Mouse (Mus musculus) naive thymus-derived CD4-positive, alpha-beta T cell, adult 2 months (primary cell): ENCODE measurements around the gene Atp8a2.
"Not testable (repeated sequence)": the region's sequence is repeated elsewhere in the genome, so short reads cannot be mapped to it uniquely, and the experiment has no call there.

Source experiments
- DNase-seq: peaks from one replicate; pipeline ENCODE4 v3.0.0-alpha.2; 2011; ENCODE audit warnings: low read depth

The Atp8a2 gene

DNA sequence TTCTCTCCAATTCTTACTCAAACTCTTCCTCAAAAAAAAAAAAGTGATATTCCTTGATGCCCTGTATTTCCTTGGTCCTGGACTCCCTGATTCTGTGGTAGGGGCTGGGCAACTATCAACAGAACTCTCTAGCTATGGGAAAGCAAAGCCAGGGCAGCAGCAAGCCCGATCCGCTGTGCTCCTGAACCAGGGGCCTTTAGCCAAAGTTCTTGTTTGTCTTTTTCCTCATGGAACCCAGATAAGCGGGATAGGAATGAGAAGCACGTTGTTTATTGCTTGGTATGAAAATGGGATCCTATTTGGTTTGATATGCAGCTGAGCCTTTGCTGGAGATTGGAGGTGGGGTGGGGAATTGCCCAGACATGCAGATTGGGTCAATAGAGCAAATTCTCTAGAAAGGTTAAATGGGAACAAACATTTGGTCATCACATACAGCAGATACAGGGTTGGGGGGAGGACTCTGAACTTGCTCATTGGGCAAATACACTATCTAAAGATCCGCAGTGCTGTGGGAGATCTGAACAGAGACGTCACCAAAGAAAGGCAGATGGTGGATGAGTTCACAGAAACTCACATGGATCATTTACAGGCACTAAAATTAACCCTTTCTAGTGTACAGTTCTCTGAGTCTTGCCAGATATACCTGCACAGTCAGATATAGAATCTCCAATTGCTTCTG is 353.6 kb downstream of the Atp8a2 start:
- no peak for DNase-seq

DNA sequence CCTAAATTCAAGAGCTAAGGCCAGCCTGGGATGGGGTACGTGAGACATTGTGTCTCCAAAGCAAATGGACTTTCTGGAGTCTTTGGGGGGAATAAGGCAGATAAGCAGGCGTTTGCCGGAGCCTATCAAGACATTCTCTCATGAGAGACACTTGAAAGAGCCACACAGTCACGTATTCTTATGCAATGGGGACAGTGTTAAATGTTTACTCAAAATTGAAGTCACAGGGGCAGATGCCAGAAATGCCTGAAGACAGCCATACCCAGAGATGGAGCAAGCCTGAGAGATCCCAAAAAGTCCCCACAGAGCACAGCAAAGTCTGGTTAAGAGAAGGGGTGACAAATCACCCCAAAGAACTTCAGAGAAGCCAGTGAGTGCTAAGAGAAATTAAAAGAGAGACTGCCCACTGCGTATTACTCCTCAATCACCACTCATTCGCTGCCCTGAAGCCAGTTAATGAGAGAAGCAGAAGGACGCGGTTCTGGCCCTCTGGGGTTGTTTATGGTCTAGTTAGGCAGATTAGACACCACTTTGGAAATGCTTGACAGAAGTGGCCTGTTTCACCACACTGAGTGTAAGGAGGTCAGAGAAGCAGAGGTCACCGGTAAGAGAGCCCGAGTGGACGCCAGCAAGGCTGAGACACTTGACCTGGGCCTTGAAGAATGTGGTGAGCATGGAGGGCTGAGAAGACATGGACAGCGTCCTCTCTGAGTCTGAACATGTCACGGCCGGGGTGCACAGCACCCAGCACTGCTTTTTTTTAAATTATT is 356.8 kb downstream of the Atp8a2 start:
- DNase-seq, result no peak

DNA sequence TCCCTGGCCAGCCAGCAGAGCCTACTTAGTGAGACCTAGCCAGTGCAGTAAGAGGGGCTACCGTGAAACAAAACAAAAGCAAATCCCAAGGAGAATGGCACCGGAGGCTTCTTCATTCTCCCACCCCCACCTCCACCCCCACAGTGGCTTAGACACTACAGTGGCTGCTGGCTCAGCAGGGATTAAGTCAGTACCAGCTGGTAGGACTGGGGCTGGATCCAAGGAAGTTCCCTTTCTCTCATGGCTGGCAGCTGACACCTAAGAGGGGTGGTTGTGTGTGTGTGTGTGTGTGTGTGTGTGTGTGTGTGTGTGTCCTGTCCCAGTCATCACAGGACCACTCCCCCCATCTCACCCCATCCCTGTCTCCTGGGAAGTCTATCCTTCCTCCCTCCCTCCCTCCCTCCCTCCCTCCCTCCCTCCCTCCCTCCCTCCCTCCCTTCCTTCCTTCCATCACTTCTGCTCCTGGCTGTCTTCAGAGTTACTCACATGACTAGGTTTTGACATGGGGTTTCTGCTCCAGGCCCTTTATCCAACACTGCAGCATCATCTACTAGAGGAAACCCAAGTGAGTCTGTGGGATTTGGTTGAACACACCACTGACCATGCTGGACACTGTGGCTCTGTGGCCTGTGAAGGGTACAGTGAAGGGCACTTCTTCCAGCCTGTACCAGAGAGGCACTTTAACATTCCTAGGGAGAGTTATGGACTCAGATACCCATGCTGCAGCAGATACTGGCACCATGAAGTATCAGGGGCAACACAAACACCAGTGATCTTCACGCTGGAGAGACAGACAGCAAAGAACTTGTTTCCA is 358.3 kb downstream of the Atp8a2 start:
- DNase-seq, result not testable (repeated sequence)

GRCm38 (mm10) chr14:59837691-59838241 is 359.2 kb downstream of the Atp8a2 start:
- DNase-seq, result not testable (repeated sequence)

GRCm38 (mm10) chr14:59836876-59837543 is 360.0 kb downstream of the Atp8a2 start:
- DNase-seq, result no peak

DNA sequence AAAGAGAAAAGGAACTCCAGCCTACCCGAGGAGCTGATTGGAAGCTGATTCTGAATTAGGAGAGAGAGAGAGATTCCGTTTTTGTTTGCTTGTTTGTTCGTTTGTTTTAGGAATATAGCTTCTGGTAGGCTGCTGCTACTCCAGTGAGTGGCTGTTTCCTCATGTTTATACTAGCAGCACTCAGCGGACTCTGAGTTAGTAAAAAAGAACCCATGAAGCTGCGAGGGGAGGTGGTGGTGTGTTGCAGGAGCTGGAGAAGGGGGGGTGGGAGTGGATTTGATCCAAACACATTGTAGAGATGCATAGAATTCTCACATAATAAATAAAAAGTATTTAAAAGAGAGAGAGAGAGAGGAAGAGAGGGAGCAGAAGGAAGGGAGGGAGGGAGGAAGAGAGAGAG is 367.4 kb downstream of the Atp8a2 start:
- no peak for DNase-seq

DNA sequence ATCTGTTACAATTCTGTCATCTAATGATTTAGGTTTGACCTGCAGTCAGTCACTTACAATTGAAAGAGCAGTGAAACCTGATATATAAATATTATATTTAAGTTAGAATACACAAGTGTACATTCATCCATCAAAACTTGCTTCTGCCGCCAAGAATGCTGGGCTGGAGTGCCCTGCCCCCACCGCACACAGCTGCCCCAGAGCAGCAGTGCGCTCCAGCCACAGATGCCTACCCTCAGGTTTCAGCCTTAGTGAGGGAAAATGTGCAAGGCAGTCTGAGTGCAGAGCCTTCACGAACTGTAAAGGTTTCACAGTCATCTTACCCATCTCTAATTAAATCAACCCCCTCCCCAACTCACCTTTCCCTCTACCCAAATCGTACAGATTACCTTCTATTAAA is 369.6 kb downstream of the Atp8a2 start:
- DNase-seq, result no peak

DNA sequence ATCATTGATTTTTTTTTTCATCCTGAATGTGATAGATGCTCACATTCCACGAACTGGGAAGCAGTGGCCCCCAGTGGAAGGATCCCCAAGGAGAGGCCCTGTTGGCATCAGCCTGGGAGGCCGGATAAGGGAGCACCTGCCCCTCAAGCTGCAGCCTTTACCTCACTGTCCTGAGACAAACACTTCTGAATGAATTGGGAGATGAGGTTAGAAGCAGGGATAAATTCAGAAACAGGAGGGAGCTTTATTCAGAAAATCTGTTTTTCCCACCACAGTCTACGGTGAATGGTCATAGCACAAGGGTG is 376.9 kb downstream of the Atp8a2 start:
- DNase-seq, result no peak

DNA sequence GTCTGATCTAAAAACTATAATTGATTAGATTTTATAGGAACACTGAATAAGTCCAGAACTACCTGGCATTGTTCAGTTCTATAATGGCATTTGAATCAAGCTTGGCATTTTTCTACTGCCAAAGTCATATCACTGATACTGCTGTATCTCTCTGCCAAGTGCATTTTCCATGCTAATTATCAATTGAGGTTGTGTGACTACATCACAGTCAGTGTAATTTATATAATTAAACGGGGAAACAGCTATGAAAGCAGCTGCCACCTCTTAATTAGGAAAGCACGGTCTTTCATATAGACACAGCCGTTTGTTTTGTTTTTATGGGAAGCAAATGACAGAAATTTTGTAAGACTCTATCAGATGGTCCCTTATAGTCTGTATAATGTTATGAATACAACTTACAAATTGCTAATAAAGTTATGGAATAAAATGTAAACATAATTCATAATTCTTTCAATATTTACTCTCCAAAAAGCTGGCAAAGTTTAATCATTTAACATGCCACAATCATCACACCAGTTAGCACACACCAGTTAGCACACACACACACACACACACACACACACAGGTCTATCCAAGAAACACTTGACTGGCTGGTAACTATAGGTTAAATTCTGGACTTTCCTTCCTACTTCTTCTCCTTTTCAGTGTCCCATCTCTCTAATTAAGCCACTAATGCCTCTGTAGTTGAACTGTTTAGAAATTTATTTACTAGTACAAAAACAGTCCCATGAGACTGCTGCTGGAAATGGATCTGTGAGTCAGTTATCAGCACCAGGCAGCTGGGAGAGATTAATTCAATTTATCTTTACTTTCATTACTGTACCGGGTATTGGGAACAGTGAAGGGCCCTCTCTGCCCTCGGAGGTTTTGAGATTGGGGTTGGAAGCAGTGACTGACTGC is 377.5 kb downstream of the Atp8a2 start:
- DNase-seq, result no peak

- DNase-seq, result not testable (repeated sequence)
Observed at GRCm38 (mm10) chr14:59810316-59810715, 386.7 kb downstream of the Atp8a2 start.

GRCm38 (mm10) chr14:59809790-59810189 is 387.2 kb downstream of the Atp8a2 start:
- DNase-seq, result no peak

DNA sequence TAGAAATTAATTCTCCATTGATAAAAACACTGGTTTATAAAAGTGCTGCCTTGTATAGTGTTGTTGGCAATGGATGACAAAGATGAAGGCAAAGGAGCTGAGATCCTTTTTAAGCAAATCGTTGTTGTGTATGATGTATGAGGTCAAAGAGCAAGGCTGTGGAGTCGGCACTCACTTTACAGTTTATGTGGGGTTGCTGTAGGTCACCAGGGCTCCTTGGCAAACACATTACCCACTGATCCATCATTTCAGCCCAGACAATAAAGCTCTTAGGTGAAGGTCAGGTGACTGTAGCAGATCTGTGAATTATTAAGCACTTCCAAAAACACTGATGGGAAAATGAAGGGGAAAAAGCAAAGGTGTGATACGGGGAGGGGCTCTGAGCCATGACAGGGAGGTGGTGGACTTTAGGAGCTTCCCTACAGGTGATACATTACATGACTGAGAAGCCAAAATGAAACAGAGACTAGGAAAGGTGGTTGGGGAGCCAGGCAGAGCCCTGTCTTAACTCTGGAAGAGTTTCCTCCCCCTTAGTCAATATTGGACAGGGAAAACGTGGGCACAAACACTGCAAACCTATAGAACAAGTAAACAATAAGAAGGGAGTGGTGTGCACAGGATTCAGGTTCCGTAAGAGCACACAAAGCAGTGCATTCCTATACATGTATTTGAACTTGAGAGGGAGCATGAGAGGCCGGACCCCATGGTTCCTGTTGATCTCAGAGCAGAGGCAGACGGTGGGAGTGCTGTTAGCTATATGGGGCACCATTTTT is 389.3 kb downstream of the Atp8a2 start:
- DNase-seq, result no peak

DNA sequence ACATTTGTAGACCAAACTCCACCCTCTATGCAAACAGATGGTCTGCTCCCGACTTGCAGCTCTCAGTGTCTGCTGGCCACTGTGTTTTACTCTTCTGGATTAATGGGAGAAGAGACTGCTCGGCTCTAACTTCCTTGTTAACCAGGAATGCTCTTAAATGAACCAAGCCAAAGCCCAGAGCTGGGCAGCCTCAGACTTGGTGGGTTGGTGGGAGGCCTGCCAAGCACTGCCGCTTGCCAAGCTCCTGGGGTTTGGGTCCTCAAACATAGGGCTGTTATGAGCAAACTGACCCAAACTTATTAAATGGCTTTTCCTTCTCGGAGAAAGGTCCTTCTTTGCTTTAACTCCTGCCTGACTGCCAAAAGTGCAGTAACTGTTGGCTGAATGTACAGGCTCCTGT is 390.1 kb downstream of the Atp8a2 start:
- DNase-seq, result no peak

GRCm38 (mm10) chr14:59806159-59806558 is 390.8 kb downstream of the Atp8a2 start:
- DNase-seq, result no peak

- DNase-seq, result no peak
Observed at GRCm38 (mm10) chr14:59805683-59806082, 391.3 kb downstream of the Atp8a2 start.

DNA sequence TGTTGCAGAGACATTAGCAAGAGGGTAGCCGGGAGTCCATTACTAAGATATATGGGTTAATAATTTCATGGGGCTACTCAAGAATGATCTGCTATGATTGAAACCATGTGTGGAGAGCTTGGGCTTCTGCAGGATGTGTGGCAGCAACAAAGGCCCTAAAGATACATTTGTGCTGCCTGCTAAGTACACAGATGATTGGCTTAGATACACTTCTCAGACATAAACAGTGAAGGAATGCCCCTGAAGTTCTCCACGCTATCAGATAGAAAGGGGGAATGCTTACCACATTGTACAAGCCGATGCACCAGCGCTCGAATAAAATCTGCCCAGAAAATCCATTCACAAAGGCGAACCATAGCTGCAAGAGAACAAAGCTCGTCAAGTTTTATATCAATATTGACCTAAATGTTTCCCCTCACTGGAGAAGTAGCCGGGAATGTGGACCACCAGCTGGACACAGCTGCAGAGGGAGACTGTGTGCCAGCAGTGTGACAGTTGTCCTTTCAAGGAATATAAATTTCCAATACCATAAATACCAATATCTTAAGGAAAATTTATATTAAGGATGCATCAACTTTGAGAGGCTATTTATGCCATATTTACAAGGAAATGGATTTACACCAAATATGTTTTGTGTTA is 394.9 kb downstream of the Atp8a2 start:
- no peak for DNase-seq

- DNase-seq, result no peak
Observed at GRCm38 (mm10) chr14:59799511-59799910, 397.5 kb downstream of the Atp8a2 start.

- no peak for DNase-seq
Observed at GRCm38 (mm10) chr14:59793841-59794240, 403.1 kb downstream of the Atp8a2 start.
